Comparison of ENCODE assay signal across 26 mouse cellular contexts in the genomic region with DNA sequence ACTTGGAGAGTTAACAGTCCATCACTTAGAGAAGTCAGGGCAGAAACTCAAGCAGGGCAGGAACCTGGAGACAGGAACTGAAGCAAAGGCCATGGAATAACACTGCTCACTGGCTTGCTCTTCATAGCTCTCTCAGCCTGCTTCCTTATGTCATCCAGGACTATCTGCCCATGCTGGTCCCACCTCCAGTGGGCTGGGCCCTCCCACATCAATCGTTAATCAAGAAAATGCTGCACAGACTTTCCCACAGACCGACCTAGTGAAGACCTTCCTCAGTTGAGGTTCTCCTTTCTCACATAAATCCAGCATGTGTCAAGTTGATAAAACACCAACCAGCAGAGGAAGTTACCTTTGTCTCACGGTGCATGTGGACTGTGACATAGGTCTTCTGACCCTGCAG. TPM values are rescaled to one million over a fixed set of nuclear protein-coding genes. Genes with fewer than 3 reads are reported as not detected.
"Had no signal": no experiment of that assay in that cellular context is flagged by ENCODE, and none has a peak within 500 bp of the region (broad histone marks: within the 10 kb centered on the region; RNA-seq: fewer than 3 reads in every experiment).

No protein-coding gene starts in this region.

- H3K4me3 ChIP-seq: gastrocnemius, adult 2 months; heart, embryonic 10.5 days; heart, embryonic 12.5 days; hindbrain, embryonic 10.5 days; hindbrain, embryonic 12.5 days; intestine, embryonic 15.5 days; limb, embryonic 10.5 days; limb, embryonic 12.5 days; liver, embryonic 13.5 days; liver, embryonic 15.5 days had no signal

- H3K4me1 ChIP-seq: hindbrain, embryonic 10.5 days; limb, embryonic 10.5 days; liver, embryonic 13.5 days; liver, embryonic 15.5 days had no signal

- ATAC-seq: hindbrain, embryonic 16.5 days; inflammation-experienced regulatory T-cells, adult 6 months; intestine, embryonic 15.5 days; liver, postnatal 0 days had no signal

- H3K27ac ChIP-seq: gastrocnemius, adult 2 months; heart, embryonic 10.5 days; hindbrain, embryonic 10.5 days; hindbrain, embryonic 12.5 days; hindbrain, embryonic 14.5 days; intestine, embryonic 15.5 days; limb, embryonic 10.5 days; limb, embryonic 12.5 days; liver, embryonic 13.5 days; liver, embryonic 15.5 days had no signal

- DNase-seq: gastrocnemius, adult 2 months; gastrocnemius, postnatal 10 days; gastrocnemius, postnatal 25 days; heart, adult 18-20 months; heart, postnatal 10 days; heart, postnatal 4 days; kidney, adult 18-20 months; kidney, adult 8-10 months; kidney, postnatal 10 days; kidney, postnatal 25 days; layer of hippocampus, postnatal 36 days; liver; liver, embryonic 13.5 days; liver, postnatal 0 days had no signal

- H3K9ac ChIP-seq: heart, embryonic 12.5 days; hindbrain, embryonic 12.5 days; hindbrain, embryonic 14.5 days; intestine, embryonic 15.5 days; limb, embryonic 12.5 days; liver, embryonic 13.5 days; liver, embryonic 15.5 days; liver, postnatal 0 days had no signal

- H3K4me2 ChIP-seq: heart, embryonic 12.5 days; hindbrain, embryonic 12.5 days; hindbrain, embryonic 14.5 days; intestine, embryonic 15.5 days; limb, embryonic 12.5 days; liver, embryonic 11.5 days; liver, embryonic 13.5 days; liver, embryonic 15.5 days had no signal

- H3K27me3 ChIP-seq: heart, embryonic 12.5 days; hindbrain, embryonic 12.5 days; intestine, embryonic 15.5 days; limb, embryonic 12.5 days; liver, embryonic 13.5 days; liver, embryonic 15.5 days had no signal

- H3K36me3 ChIP-seq: intestine, embryonic 15.5 days; liver, embryonic 13.5 days; liver, embryonic 15.5 days had no signal

- H3K9me3 ChIP-seq: heart, embryonic 10.5 days; heart, embryonic 12.5 days; hindbrain, embryonic 10.5 days; hindbrain, embryonic 12.5 days; intestine, embryonic 15.5 days; limb, embryonic 10.5 days; limb, embryonic 12.5 days; liver, embryonic 13.5 days; liver, embryonic 15.5 days had no signal

RNA-seq across cellular contexts. Expression of gene Gpr161, which starts 5.5 kb away (rescaled TPM):
- polyA plus RNA-seq: inflammation-experienced regulatory T-cells, adult 6 months had no signal
